Mouse (Mus musculus) adrenal gland, postnatal 25 days (tissue): ENCODE measurements at regions not wholly inside any gene's neighbourhood (a gene's known extent, or its start where the extent isn't known, plus 50 kb on each side); places are given as distances from the start of the nearest gene placed in this dataset.

Experiments
- DNase-seq: peaks from one replicate; pipeline ENCODE4 v3.0.0; 2021; ENCODE audit warnings: mixed read lengths

DNA sequence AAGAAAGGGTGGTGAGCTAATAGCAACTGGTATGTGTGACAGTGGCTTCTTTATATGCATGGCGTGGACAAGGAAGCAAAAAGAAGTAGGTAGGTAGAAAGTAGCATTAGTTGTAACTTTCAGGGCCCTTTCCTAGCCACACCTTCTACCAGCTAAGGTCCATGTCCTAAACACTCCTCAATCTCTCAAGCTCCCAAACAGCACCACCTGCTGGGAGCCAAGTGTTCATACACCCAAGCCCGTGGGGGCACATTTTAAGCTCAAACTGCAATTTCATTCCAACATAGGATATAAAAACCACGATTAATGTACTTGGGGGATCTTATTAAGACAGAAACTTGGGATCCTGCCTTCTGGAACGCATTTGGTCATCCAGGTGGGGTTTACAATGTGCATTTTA, 141.6 kb upstream of the Cox10 start:
- DNase-seq, result no peak

DNA sequence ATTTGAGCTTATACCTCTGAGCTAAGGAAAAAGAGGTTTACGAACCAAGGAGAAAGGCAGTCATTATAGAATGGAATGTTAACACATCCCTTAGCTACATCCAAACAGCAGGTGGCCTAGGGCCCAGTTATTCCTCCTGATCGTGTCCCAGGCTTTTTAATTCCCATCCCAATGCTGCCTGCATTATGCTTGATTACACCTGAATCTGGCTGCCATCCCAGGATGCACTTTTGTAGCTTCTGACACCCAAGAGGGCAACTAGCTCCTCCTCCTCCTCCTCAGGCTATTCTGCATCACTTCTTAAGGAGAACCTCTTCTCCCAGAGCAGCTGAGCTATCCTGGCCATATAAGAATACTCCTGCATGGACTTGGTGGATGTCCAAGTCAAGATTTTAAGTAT, 137.9 kb upstream of the Cox10 start:
- DNase-seq, result no peak

DNA sequence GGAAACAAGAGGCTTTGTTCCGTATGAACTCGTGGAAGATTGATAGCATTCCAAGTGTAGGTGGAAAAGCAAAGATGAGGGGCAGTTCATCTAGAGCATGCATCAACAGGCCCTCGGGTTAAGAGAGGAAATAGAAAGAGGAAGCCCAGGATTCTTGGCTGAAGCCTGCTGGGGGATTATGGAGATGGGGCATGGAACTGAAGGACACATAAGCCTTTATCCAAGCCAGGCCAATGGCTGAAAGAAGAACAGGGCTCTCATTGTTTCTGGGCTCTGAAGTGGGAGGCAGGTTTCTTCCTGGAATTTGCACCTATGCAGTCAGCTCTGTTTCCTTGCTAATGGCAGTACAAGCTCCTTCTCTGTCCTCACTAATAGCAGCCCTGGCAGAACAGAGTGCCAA, 131.6 kb upstream of the Cox10 start:
- no peak for DNase-seq

- DNase-seq, result no peak
Measured at GRCm38 (mm10) chr11:64208306-64208705, 129.0 kb upstream of the Cox10 start.

GRCm38 (mm10) chr11:64207358-64207864, 128.1 kb upstream of the Cox10 start:
- DNase-seq, result no peak

DNA sequence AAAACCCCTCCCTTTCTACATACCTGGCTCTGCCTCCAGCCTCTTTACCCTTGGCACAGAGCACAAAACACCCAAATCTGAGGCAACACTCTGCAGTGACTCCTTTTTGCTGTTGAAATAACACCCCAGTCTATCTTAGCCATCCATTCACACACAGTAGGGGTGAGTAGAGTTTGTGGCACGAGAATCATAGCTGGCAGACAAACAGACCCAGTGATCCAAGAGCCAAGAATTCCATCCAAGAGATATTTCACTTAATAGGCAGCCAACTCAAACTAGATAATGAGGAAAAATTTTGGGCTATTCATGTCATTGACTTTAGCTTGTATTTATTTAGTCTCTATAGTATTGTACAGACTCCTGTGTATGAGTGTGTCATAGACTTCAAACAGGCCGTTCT, 126.9 kb upstream of the Cox10 start:
- DNase-seq, result no peak

DNA sequence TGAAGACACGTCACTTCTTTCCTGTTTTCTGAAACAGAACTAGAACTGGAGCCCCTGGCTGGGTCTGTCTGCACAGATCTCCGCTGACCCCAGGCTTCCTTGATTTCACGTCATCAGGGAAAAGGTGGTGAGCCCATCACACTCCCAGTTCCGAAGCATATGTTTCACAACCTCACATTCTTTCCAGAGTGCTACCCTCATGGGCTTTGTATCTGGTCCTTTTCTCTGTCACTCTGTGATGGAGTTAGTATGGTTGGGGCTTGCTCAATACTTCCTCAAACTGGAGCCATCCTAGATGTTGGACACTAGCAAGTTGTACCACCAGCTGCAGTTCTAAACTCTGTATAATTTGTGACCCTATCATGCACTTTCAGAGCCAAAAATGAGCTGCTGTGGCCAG, 125.8 kb upstream of the Cox10 start:
- no peak for DNase-seq

DNA sequence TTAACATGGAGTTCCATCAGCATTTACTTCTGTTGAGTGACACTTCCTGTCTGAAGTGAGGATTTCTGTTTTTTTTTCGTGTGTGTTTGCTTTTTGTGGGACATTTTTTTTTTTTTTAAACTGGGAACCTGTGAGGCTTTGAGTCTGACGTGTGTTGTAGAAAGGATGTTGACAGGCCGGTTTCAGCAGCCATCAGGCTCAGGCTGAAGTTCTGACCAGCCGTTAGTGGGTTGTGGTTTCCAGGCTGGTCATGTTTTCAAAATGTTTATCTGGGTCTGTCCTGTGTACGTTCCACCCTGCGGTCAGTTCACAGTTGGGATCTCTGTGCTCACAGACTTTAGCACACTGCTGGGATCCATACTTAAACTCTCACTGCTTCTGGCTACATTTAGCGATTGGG, 125.0 kb upstream of the Cox10 start:
- DNase-seq, result no peak

GRCm38 (mm10) chr11:64200874-64201273, 121.6 kb upstream of the Cox10 start:
- no peak for DNase-seq

DNA sequence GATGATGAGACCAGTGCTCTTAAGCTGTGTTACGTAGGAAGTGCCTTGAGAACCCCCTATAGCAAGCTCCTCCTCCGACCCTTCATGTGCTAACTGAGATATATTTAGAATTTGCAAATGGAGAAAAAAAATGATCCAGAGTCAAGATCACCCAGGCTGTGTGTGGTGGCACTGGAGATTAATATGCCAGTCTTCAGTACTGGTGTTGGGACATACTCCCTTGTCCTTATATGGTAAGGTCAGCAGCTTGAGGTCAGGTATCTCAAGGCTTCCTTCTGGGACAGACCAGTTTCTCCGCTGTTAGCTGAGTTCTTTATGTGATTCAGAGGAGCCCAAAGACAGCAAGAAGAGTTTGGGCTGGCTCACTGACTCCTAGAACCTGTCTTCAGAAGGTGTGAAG, 116.0 kb upstream of the Cox10 start:
- DNase-seq, result no peak

DNA sequence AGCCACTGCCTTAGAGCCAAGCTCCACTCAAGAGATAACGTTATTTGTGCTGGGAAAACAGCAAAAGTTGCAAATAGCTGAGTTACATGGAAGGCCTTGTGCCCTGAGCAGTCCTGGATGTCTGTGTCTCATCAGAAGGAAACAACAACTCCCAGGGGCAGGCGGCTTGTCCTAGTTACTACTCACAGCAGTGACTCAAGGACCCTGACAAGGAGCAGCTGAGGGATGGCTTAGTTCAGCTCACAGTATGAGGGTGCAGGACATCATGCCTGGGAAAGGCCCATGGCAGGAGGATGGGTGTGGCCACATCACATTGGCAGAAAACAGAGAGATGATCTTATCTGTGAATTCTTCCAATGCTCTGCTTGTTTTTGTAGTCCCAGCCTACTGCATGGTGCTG, 109.4 kb upstream of the Cox10 start:
- DNase-seq, result no peak

DNA sequence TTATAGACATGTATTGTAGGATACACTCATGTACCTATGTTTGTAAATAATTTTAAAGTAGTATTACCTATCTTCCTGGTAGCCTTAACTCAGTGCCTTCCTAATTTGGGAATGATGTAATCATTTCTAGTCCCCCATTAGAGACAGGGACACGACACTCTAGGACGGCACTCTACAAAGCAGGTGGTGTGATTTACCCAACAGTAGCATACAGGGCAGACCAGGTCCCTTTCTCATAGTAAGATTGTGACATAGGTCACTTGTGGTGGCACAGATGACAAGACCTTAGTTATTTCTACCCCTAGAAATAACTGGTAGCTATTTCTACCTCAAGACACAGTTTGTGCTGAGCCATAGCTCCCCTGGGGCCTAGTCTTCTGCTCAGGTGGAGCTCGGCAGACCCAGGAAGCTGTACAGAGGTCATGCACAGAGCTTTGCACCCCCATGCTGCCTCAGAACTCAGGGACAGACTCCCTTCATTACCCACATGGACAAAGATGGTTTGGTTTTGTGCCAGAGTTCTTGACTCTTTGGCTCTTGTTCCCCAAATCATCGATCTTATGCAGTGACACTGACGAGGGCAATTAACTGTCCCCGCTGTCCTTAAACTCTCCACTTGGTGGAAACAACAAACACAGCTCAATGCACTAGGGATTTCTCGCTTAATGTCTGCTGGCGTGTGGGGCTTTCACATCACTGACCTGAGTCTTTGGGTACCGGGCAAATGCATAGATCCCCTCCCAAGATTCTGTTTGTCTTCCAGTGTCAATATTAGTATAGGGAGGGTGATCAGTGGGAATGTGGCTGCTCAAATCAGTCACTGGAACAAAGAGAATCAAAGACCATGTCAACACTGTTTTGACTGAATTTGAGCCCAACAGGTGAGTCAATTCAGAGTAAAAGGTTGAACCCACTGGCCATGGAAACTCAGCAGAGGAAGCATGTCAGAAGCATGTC, 108.5 kb upstream of the Cox10 start:
- no peak for DNase-seq

DNA sequence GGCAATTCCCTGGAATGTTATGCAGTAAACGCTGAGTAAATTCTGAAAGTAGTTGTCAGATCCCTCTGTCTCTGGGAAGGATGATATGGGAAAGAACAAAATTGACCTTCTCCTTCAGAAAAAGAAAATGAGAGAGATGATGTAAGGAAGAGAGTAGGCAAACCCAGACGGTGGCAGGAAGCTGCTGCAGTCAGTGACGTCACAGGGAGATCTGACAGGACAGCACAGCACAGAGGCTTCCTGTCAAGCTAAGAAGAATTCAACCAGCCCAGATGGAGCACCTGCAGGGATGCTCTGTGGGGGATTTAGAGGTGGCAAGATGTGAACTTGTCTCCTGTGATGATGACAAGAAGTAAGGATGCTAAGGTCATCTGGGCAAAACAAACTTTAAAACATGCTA, 107.7 kb upstream of the Cox10 start:
- DNase-seq, result no peak

DNA sequence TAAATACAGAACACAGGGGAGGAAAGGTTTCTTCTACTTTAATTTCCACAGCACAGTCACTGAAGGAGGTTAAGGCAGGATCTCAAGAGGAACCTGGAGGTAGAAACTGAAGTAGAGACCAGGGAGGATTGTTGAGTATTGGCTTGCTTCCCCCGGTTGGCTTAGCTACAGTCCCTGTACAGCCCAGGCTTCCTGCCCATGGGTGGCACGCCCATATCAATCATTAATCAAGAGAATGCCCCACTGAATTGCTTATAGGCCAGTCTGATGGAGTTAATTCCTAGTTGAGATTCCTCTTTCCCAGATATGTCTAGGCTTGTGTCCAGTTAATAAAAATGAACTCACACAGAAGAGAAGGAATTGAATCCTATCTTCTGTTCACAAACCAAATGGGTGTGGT, 107.3 kb upstream of the Cox10 start:
- DNase-seq, result no peak

GRCm38 (mm10) chr11:64180036-64180435, 100.8 kb upstream of the Cox10 start:
- no peak for DNase-seq

DNA sequence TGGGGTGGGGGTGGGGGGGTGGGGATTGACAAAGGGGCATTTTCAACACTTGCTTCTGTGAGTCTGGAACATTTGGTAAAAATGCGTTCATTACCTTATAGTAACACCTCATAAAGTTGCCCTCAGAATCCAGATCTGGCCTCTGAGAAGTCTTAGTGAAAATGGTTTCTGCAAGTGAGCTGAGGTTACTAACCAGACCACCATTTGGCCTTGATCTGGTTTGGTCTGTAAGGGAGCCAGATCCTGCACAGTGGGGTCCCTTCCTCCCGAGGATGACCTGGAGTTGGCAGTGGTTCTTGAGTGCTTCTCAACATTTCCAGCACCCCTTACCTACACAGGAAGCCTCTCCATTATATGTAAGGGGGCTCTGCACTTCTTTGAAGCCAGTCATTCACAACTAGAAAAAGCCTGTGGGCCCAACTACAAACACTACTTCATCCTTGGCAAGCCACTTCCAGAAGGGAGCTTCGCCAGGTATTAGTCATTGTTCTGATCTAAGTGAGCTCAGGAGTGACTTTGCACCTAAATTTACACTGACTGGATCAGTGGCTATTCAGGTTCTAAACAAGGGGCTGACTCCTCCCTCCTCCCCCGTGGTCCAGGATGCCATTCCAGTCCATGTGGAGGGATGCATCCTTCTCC, 94.3 kb upstream of the Cox10 start:
- DNase-seq, result no peak

DNA sequence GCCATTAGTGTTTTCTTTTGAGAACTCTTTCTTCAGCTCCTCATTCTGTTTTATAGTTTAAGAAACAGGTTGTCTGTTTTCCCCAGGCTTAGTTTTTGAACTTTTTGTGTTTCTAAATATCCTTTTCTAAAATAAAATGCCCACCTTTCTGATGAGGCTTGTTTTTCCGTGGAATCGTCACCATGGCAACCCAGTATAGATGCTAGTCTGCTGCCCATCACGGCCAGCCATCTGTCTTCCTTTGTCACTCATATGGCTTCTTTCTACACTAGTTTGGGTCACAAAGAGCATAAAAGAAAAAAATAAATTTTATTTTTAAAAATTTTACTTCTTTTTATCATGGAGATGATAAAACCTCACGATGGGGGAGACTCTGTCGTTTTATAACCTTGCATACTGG, 93.7 kb upstream of the Cox10 start:
- DNase-seq, result no peak

GRCm38 (mm10) chr11:64168626-64169025, 89.4 kb upstream of the Cox10 start:
- DNase-seq, result peak; percentile 83

DNA sequence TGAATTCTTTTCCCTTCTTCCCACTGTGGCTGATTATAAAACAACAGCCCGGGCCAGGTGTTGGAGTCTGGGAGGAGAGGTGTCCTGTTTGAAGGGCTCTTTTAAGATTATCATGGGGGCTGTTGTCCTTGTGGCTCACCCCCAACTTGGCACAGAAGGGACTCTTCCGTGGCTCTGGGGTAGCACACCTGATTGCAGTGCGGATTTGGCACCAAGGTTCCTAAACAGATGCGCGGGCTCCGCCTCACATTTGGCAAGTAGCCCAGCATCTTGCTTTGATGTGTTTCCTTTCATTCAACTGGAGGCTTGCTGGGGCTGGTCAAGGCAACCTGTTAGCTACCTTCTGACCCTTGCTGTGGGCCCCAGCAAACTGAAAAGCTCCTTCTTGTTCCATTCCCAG, 85.5 kb upstream of the Cox10 start:
- DNase-seq, result no peak

GRCm38 (mm10) chr11:64158281-64158680, 79.0 kb upstream of the Cox10 start:
- DNase-seq, result no peak

- DNase-seq, result no peak
Measured at GRCm38 (mm10) chr11:64156640-64157039, 77.4 kb upstream of the Cox10 start.

GRCm38 (mm10) chr11:64139483-64139882, 60.2 kb upstream of the Cox10 start:
- no peak for DNase-seq

DNA sequence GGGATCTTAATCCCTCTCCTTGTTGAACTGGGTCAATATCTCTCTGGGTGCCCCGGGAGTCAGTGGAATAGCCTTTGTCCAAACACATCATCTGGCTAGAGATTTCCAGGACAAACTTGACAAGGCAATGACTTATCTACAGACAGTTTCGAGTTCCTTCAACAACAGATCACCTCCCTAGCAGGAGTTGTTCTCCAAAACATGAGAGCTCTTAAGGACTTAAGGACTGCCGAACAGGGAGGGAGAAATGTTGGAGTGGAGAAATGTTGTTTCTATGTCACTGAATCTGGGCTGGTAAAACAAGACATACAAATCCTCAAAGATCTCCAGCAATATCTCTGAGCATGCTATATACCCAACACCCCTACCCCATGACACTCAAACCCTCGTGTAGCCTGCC, 59.7 kb upstream of the Cox10 start:
- no peak for DNase-seq

DNA sequence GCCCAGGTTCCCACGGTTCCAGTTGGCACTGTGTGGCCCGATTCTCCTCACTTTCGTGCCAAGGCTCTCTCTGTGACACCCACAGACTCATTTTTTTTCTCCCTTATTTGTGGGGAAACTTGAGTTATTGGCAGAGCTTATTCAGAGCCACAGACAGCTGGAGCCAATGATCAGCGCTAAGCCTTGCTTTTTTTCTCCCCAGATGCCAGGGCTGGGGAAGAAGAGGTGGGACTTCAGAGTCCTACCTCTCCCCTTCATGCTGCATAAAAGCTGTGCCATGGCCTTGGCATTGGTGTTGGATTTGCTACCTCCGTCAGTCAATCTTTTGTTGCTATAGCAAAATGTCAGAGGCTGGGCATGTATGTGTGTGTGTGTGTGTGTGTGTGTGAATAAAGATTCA, 56.5 kb upstream of the Cox10 start:
- no peak for DNase-seq
